Mouse (Mus musculus) midbrain, embryonic 13.5 days (tissue): ENCODE measurements around the gene Mcrip1. TPM values are rescaled to one million over a fixed set of nuclear protein-coding genes. Genes with fewer than 3 reads are reported as not detected.
"Not testable (repeated sequence)": the region's sequence is repeated elsewhere in the genome, so short reads cannot be mapped to it uniquely, and the experiment has no call there.

Source experiments
- ATAC-seq: fragments of 200-750 bp; cut with Nextera tagmentation; 2 replicates; pipeline ENCODE4 v1.8.0; 2017; ENCODE audit warnings: mild to moderate bottlenecking, moderate TSS enrichment, moderate library complexity
- H3K27ac ChIP-seq: fragments of 300-500 bp; sonication (generic); 2 replicates; pipeline ENCODE4 v1.5.1; 2015; ENCODE audit warnings: inconsistent platforms, mild to moderate bottlenecking, moderate library complexity
- H3K27me3 ChIP-seq: fragments of 300-500 bp; sonication (generic); 2 replicates; pipeline ENCODE4 v1.6.1; 2015; ENCODE audit warnings: mild to moderate bottlenecking, inconsistent platforms
- H3K36me3 ChIP-seq: fragments of 300-500 bp; sonication (generic); 2 replicates; pipeline ENCODE4 v1.6.1; 2015; ENCODE audit warnings: mild to moderate bottlenecking, inconsistent platforms
- H3K4me1 ChIP-seq: fragments of 300-500 bp; sonication (generic); replicated peaks from 2 replicates; pipeline ENCODE4 v1.6.1; 2015; ENCODE audit warnings: inconsistent platforms
- H3K4me2 ChIP-seq: fragments of 300-500 bp; sonication (generic); replicated peaks from 2 replicates; pipeline ENCODE4 v1.6.1; 2015; ENCODE audit warnings: moderate library complexity, mild to moderate bottlenecking, inconsistent platforms
- H3K4me3 ChIP-seq: fragments of 300-500 bp; sonication (generic); replicated peaks from 2 replicates; pipeline ENCODE4 v1.5.1; 2015; ENCODE audit warnings: mild to moderate bottlenecking, inconsistent platforms
- H3K9ac ChIP-seq: fragments of 300-500 bp; sonication (generic); replicated peaks from 2 replicates; pipeline ENCODE4 v1.6.1; 2015; ENCODE audit warnings: mild to moderate bottlenecking, inconsistent platforms
- H3K9me3 ChIP-seq: fragments of 300-500 bp; sonication (generic); 2 replicates; pipeline ENCODE4 v1.6.1; 2016; ENCODE audit warnings: mild to moderate bottlenecking, inconsistent platforms
- WGBS: fragments of 180-500 bp; shearing (Covaris S2); methylation state at CpG from one replicate; pipeline ENCODE4 v1.1.7; 2015; 5-methylcytosine and 5-hydroxymethylcytosine counted together
- polyA plus RNA-seq: library from polyadenylated mRNA; unstranded; fragments of >200 nt; fragmentation: Nextera tagmentation; extraction: Ambion mirVana; gene quantifications from 2 replicates; pipeline ENCODE4 v1.2.1, GENCODE M21; 2015

Gene Mcrip1
- polyA plus RNA-seq, 1 experiment from 2014 or later = 240 TPM

- no peak for ATAC-seq
- no peak overlapping the region for H3K27ac ChIP-seq
- H3K36me3 ChIP-seq = no peaks in the 10 kb centered on the region
- no peaks in the 10 kb centered on the region for H3K27me3 ChIP-seq
- H3K4me2 ChIP-seq = no peak overlapping the region
- no peak overlapping the region for H3K4me3 ChIP-seq
- H3K4me1 ChIP-seq = no peaks in the 10 kb centered on the region
- no peak overlapping the region for H3K9ac ChIP-seq
- 80% methylated on average over 6 of the region's 6 CpGs for WGBS
- no peaks in the 10 kb centered on the region for H3K9me3 ChIP-seq
Observed at GRCm38 (mm10) chr11:120518558-120518957, 31.0 kb downstream of the Mcrip1 start.

GRCm38 (mm10) chr11:120518027-120518426 lies 31.5 kb downstream of the Mcrip1 start:
- no peak for ATAC-seq
- WGBS = 70% methylated on average over 6 of the region's 6 CpGs

GRCm38 (mm10) chr11:120517147-120517546 lies 32.4 kb downstream of the Mcrip1 start:
- H3K27ac ChIP-seq = no peak overlapping the region
- ATAC-seq = no peak
- no peaks in the 10 kb centered on the region for H3K9me3 ChIP-seq
- no peak overlapping the region for H3K4me2 ChIP-seq
- H3K9ac ChIP-seq = no peak overlapping the region
- H3K4me3 ChIP-seq = no peak overlapping the region
- no peaks in the 10 kb centered on the region for H3K4me1 ChIP-seq
- 71% methylated on average over 4 of the region's 4 CpGs for WGBS
- H3K27me3 ChIP-seq = no peaks in the 10 kb centered on the region
- H3K36me3 ChIP-seq = no peaks in the 10 kb centered on the region

More at GRCm38 (mm10) chr11:120518027-120518426, 31.5 kb downstream of the Mcrip1 start:
- H3K4me2 ChIP-seq = no peak overlapping the region
- H3K9me3 ChIP-seq = no peaks in the 10 kb centered on the region
- H3K4me1 ChIP-seq = no peaks in the 10 kb centered on the region
- no peaks in the 10 kb centered on the region for H3K36me3 ChIP-seq
- no peaks in the 10 kb centered on the region for H3K27me3 ChIP-seq
- H3K4me3 ChIP-seq = no peak overlapping the region
- no peak overlapping the region for H3K9ac ChIP-seq
- H3K27ac ChIP-seq = no peak overlapping the region

- no peak overlapping the region for H3K9ac ChIP-seq
- H3K36me3 ChIP-seq = no peaks in the 10 kb centered on the region
- no peak overlapping the region for H3K4me2 ChIP-seq
- H3K27me3 ChIP-seq = no peaks in the 10 kb centered on the region
- no peak overlapping the region for H3K27ac ChIP-seq
- H3K4me1 ChIP-seq = peaks cover 5% of the 10 kb centered on the region; the same call in 1 of the 2 replicates
- H3K4me3 ChIP-seq = no peak overlapping the region
- no peaks in the 10 kb centered on the region for H3K9me3 ChIP-seq
- peak; percentile 79 for ATAC-seq
- WGBS = 16% methylated on average over 17 of the region's 17 CpGs
Observed at GRCm38 (mm10) chr11:120515611-120516010, 33.9 kb downstream of the Mcrip1 start.

- H3K4me2 ChIP-seq, H3K9me3 ChIP-seq, ATAC-seq, H3K4me3 ChIP-seq, H3K36me3 ChIP-seq, H3K27me3 ChIP-seq, H3K9ac ChIP-seq, H3K27ac ChIP-seq: not testable (repeated sequence)
- H3K4me1 ChIP-seq = peaks cover 12% of the 10 kb centered on the region; the same call in 1 of the 2 replicates
- WGBS = 97% methylated on average over 2 of the region's 2 CpGs
Observed at GRCm38 (mm10) chr11:120514262-120514661, 35.3 kb downstream of the Mcrip1 start.

GRCm38 (mm10) chr11:120512790-120513453 lies 36.6 kb downstream of the Mcrip1 start:
- no peak for ATAC-seq
- Histone ChIP-seq H3K27me3 (no peaks in the 10 kb centered on the region), H3K4me1 (peaks cover 12% of the 10 kb centered on the region; the same call in 1 of the 2 replicates), H3K9ac (no peak overlapping the region), H3K27ac (no peak overlapping the region), H3K36me3 (no peaks in the 10 kb centered on the region), H3K9me3 (no peaks in the 10 kb centered on the region), H3K4me3 (no peak overlapping the region), H3K4me2 (no peak overlapping the region)
- 54% methylated on average over 6 of the region's 6 CpGs for WGBS

GRCm38 (mm10) chr11:120510375-120511030 lies 39.0 kb downstream of the Mcrip1 start:
- no peak for ATAC-seq
- 5% methylated on average over 16 of the region's 16 CpGs for WGBS
- Histone ChIP-seq H3K27me3 (no peaks in the 10 kb centered on the region), H3K4me1 (peaks cover 12% of the 10 kb centered on the region; the same call in 1 of the 2 replicates), H3K4me3 (no peak overlapping the region; the same call in 1 of the 2 replicates), H3K9me3 (no peaks in the 10 kb centered on the region), H3K9ac (no peak overlapping the region), H3K4me2 (peak overlapping the region; percentile 38), H3K36me3 (no peaks in the 10 kb centered on the region), H3K27ac (peak overlapping the region; percentile 40; the same call in 1 of the 2 replicates)

- no peak for ATAC-seq
- no peak overlapping the region; the same call in 1 of the 2 replicates for H3K4me2 ChIP-seq
- no peak overlapping the region for H3K9ac ChIP-seq
- no peaks in the 10 kb centered on the region for H3K9me3 ChIP-seq
- no peak overlapping the region for H3K4me3 ChIP-seq
- WGBS = 41% methylated on average over 4 of the region's 4 CpGs
- H3K36me3 ChIP-seq = no peaks in the 10 kb centered on the region
- H3K27ac ChIP-seq = no peak overlapping the region
- no peaks in the 10 kb centered on the region for H3K27me3 ChIP-seq
- peaks cover 12% of the 10 kb centered on the region; the same call in 1 of the 2 replicates for H3K4me1 ChIP-seq
Observed at GRCm38 (mm10) chr11:120509940-120510339, 39.6 kb downstream of the Mcrip1 start.

GRCm38 (mm10) chr11:120508290-120508870 lies 41.1 kb downstream of the Mcrip1 start:
- Histone ChIP-seq H3K4me2 (no peak overlapping the region), H3K27me3 (no peaks in the 10 kb centered on the region), H3K4me1 (peaks cover 12% of the 10 kb centered on the region; the same call in 1 of the 2 replicates), H3K9ac (no peak overlapping the region), H3K27ac (no peak overlapping the region), H3K36me3 (no peaks in the 10 kb centered on the region), H3K9me3 (no peaks in the 10 kb centered on the region), H3K4me3 (no peak overlapping the region)
- WGBS = 90% methylated on average over 9 of the region's 9 CpGs
- ATAC-seq = no peak

- Histone ChIP-seq H3K27me3 (no peaks in the 10 kb centered on the region), H3K4me1 (peaks cover 12% of the 10 kb centered on the region; the same call in 1 of the 2 replicates), H3K4me2 (no peak overlapping the region), H3K36me3 (no peaks in the 10 kb centered on the region), H3K27ac (no peak overlapping the region), H3K4me3 (no peak overlapping the region), H3K9me3 (no peaks in the 10 kb centered on the region), H3K9ac (no peak overlapping the region)
- 82% methylated on average over 13 of the region's 13 CpGs for WGBS
- ATAC-seq = no peak
Observed at GRCm38 (mm10) chr11:120507611-120508289, 41.8 kb downstream of the Mcrip1 start.

DNA sequence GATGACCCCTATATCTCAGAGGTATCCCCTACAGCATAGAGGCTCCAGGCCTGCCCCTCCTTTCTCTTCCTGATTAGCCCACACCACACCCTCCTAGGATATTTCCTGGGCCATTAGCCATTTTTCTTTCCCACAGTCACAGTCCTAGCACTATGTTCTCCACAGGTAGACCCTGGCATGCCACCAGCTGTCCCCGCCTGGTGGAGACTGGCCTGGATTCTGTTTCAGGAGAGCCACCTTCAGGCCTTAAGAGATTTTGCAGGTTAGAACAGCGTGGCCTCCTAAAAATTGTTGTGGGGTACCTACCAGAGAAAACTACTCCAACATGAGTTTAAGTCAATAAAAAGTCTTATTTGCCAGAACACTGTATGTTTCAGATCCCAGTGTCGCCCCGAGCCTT lies 42.6 kb downstream of the Mcrip1 start:
- H3K9ac ChIP-seq = no peak overlapping the region
- 62% methylated on average over 4 of the region's 4 CpGs for WGBS
- H3K4me3 ChIP-seq = no peak overlapping the region
- no peak overlapping the region for H3K4me2 ChIP-seq
- no peak overlapping the region for H3K27ac ChIP-seq
- H3K36me3 ChIP-seq = no peaks in the 10 kb centered on the region
- H3K27me3 ChIP-seq = no peaks in the 10 kb centered on the region
- H3K9me3 ChIP-seq = no peaks in the 10 kb centered on the region
- ATAC-seq = no peak
- H3K4me1 ChIP-seq = peaks cover 12% of the 10 kb centered on the region; the same call in 1 of the 2 replicates

GRCm38 (mm10) chr11:120505661-120506060 lies 43.9 kb downstream of the Mcrip1 start:
- Histone ChIP-seq H3K27me3 (no peaks in the 10 kb centered on the region), H3K4me3 (no peak overlapping the region), H3K4me2 (no peak overlapping the region), H3K4me1 (peaks cover 7% of the 10 kb centered on the region; the same call in 1 of the 2 replicates), H3K9me3 (no peaks in the 10 kb centered on the region), H3K9ac (no peak overlapping the region), H3K27ac (no peak overlapping the region), H3K36me3 (no peaks in the 10 kb centered on the region)
- WGBS = 91% methylated on average over 3 of the region's 3 CpGs
- ATAC-seq = no peak
